Mouse (Mus musculus): ENCODE results near the gene Ttf1. TPM values are rescaled to one million over a fixed set of nuclear protein-coding genes. Genes with fewer than 3 reads are reported as not detected.

The Ttf1 gene
- polyA plus RNA-seq, 1 experiment from 2014 or later: 7.1 TPM

- H3K4me1 ChIP-seq (ENCODE audit: control insufficient read depth, insufficient read depth, low read length): no peaks in the 10 kb centered on the region
- no peaks in the 10 kb centered on the region for H3K9me3 ChIP-seq (replicated peaks; ENCODE audit: control insufficient read depth, low read length)
- ATAC-seq (replicated peaks; ENCODE audit: extremely low read depth, insufficient read depth, low FRiP score): no peak
- no peak overlapping the region for H3K4me3 ChIP-seq (ENCODE audit: low read length)
- 90% methylated on average over 4 of the region's 4 CpGs for WGBS
- no peak overlapping the region for H3K9ac ChIP-seq (ENCODE audit: low read length)
- no peaks in the 10 kb centered on the region for H3K36me3 ChIP-seq (ENCODE audit: control insufficient read depth, insufficient read depth)
- no peak overlapping the region for H3K27ac ChIP-seq (ENCODE audit: low read length)
- peaks cover 3% of the 10 kb centered on the region; the same call in 1 of the 2 replicates for H3K27me3 ChIP-seq (ENCODE audit: control insufficient read depth, insufficient read depth, low read length)
- no peak overlapping the region for H3K4me2 ChIP-seq (ENCODE audit: low read depth, low read length)
These were observed 28.1 kb upstream of the Ttf1 start for GRCm38 (mm10) chr2:29031951-29032350.

- no peaks in the 10 kb centered on the region for H3K36me3 ChIP-seq (ENCODE audit: control insufficient read depth, insufficient read depth)
- H3K4me1 ChIP-seq (ENCODE audit: control insufficient read depth, insufficient read depth, low read length): no peaks in the 10 kb centered on the region
- 56% methylated on average over 20 of the region's 20 CpGs for WGBS
- no peak overlapping the region for H3K9ac ChIP-seq (ENCODE audit: low read length)
- H3K9me3 ChIP-seq (replicated peaks; ENCODE audit: control insufficient read depth, low read length): no peaks in the 10 kb centered on the region
- ATAC-seq (replicated peaks; ENCODE audit: extremely low read depth, insufficient read depth, low FRiP score): no peak
- H3K4me3 ChIP-seq (ENCODE audit: low read length): no peak overlapping the region
- peaks cover 4% of the 10 kb centered on the region for H3K27me3 ChIP-seq (ENCODE audit: control insufficient read depth, insufficient read depth, low read length)
- H3K27ac ChIP-seq (ENCODE audit: low read length): no peak overlapping the region
- no peak overlapping the region for H3K4me2 ChIP-seq (ENCODE audit: low read depth, low read length)
These were observed 25.3 kb upstream of the Ttf1 start for GRCm38 (mm10) chr2:29034542-29035475.

GRCm38 (mm10) chr2:29035698-29036097 is 24.4 kb upstream of the Ttf1 start:
- ATAC-seq (replicated peaks; ENCODE audit: extremely low read depth, insufficient read depth, low FRiP score): no peak
- no peak overlapping the region for H3K4me2 ChIP-seq (ENCODE audit: low read depth, low read length)
- peaks cover 11% of the 10 kb centered on the region for H3K27me3 ChIP-seq (ENCODE audit: control insufficient read depth, insufficient read depth, low read length)
- H3K27ac ChIP-seq (ENCODE audit: low read length): no peak overlapping the region
- H3K4me1 ChIP-seq (ENCODE audit: control insufficient read depth, insufficient read depth, low read length): no peaks in the 10 kb centered on the region
- no peak overlapping the region for H3K9ac ChIP-seq (ENCODE audit: low read length)
- no peak overlapping the region for H3K4me3 ChIP-seq (ENCODE audit: low read length)
- WGBS: 68% methylated on average over 8 of the region's 8 CpGs
- H3K36me3 ChIP-seq (ENCODE audit: control insufficient read depth, insufficient read depth): no peaks in the 10 kb centered on the region
- no peaks in the 10 kb centered on the region for H3K9me3 ChIP-seq (replicated peaks; ENCODE audit: control insufficient read depth, low read length)

GRCm38 (mm10) chr2:29039741-29040140 is 20.3 kb upstream of the Ttf1 start:
- peaks cover 25% of the 10 kb centered on the region for H3K27me3 ChIP-seq (ENCODE audit: control insufficient read depth, insufficient read depth, low read length)
- WGBS: 35% methylated on average over 5 of the region's 5 CpGs
- no peaks in the 10 kb centered on the region for H3K36me3 ChIP-seq (ENCODE audit: control insufficient read depth, insufficient read depth)
- H3K4me2 ChIP-seq (ENCODE audit: low read depth, low read length): no peak overlapping the region
- no peak overlapping the region for H3K9ac ChIP-seq (ENCODE audit: low read length)
- no peaks in the 10 kb centered on the region for H3K4me1 ChIP-seq (ENCODE audit: control insufficient read depth, insufficient read depth, low read length)
- H3K9me3 ChIP-seq (replicated peaks; ENCODE audit: control insufficient read depth, low read length): no peaks in the 10 kb centered on the region
- no peak overlapping the region for H3K4me3 ChIP-seq (ENCODE audit: low read length)
- H3K27ac ChIP-seq (ENCODE audit: low read length): no peak overlapping the region
- no peak for ATAC-seq (replicated peaks; ENCODE audit: extremely low read depth, insufficient read depth, low FRiP score)

GRCm38 (mm10) chr2:29040594-29041476 is 19.2 kb upstream of the Ttf1 start:
- no peak overlapping the region for H3K27ac ChIP-seq (ENCODE audit: low read length)
- H3K9ac ChIP-seq (ENCODE audit: low read length): no peak overlapping the region
- no peak for ATAC-seq (replicated peaks; ENCODE audit: extremely low read depth, insufficient read depth, low FRiP score)
- no peak overlapping the region for H3K4me2 ChIP-seq (ENCODE audit: low read depth, low read length)
- H3K36me3 ChIP-seq (ENCODE audit: control insufficient read depth, insufficient read depth): no peaks in the 10 kb centered on the region
- WGBS: 32% methylated on average over 18 of the region's 18 CpGs
- no peaks in the 10 kb centered on the region for H3K9me3 ChIP-seq (replicated peaks; ENCODE audit: control insufficient read depth, low read length)
- peaks cover 25% of the 10 kb centered on the region for H3K27me3 ChIP-seq (ENCODE audit: control insufficient read depth, insufficient read depth, low read length)
- H3K4me3 ChIP-seq (ENCODE audit: low read length): no peak overlapping the region
- H3K4me1 ChIP-seq (ENCODE audit: control insufficient read depth, insufficient read depth, low read length): no peaks in the 10 kb centered on the region

GRCm38 (mm10) chr2:29041477-29041768 is 18.6 kb upstream of the Ttf1 start:
- H3K27me3 ChIP-seq (ENCODE audit: control insufficient read depth, insufficient read depth, low read length): peaks cover 25% of the 10 kb centered on the region
- H3K4me2 ChIP-seq (ENCODE audit: low read depth, low read length): no peak overlapping the region
- H3K27ac ChIP-seq (ENCODE audit: low read length): no peak overlapping the region
- no peak overlapping the region for H3K9ac ChIP-seq (ENCODE audit: low read length)
- H3K4me1 ChIP-seq (ENCODE audit: control insufficient read depth, insufficient read depth, low read length): no peaks in the 10 kb centered on the region
- ATAC-seq (replicated peaks; ENCODE audit: extremely low read depth, insufficient read depth, low FRiP score): no peak
- H3K4me3 ChIP-seq (ENCODE audit: low read length): no peak overlapping the region
- 38% methylated on average over 8 of the region's 8 CpGs for WGBS
- H3K9me3 ChIP-seq (replicated peaks; ENCODE audit: control insufficient read depth, low read length): no peaks in the 10 kb centered on the region
- H3K36me3 ChIP-seq (ENCODE audit: control insufficient read depth, insufficient read depth): no peaks in the 10 kb centered on the region

- Histone ChIP-seq H3K27ac (ENCODE audit: low read length) (no peak overlapping the region), H3K4me2 (ENCODE audit: low read depth, low read length) (no peak overlapping the region), H3K9ac (ENCODE audit: low read length) (no peak overlapping the region), H3K27me3 (ENCODE audit: control insufficient read depth, insufficient read depth, low read length) (peaks cover 25% of the 10 kb centered on the region), H3K4me1 (ENCODE audit: control insufficient read depth, insufficient read depth, low read length) (no peaks in the 10 kb centered on the region), H3K4me3 (ENCODE audit: low read length) (no peak overlapping the region), H3K9me3 (replicated peaks; ENCODE audit: control insufficient read depth, low read length) (no peaks in the 10 kb centered on the region), H3K36me3 (ENCODE audit: control insufficient read depth, insufficient read depth) (no peaks in the 10 kb centered on the region)
- no peak for ATAC-seq (replicated peaks; ENCODE audit: extremely low read depth, insufficient read depth, low FRiP score)
- WGBS: 89% methylated on average over 5 of the region's 5 CpGs
These were observed 17.9 kb upstream of the Ttf1 start for GRCm38 (mm10) chr2:29042124-29042523.

- H3K36me3 ChIP-seq (ENCODE audit: control insufficient read depth, insufficient read depth): no peaks in the 10 kb centered on the region
- peaks cover 11% of the 10 kb centered on the region for H3K27me3 ChIP-seq (ENCODE audit: control insufficient read depth, insufficient read depth, low read length)
- H3K27ac ChIP-seq (ENCODE audit: low read length): no peak overlapping the region
- H3K4me3 ChIP-seq (ENCODE audit: low read length): no peak overlapping the region
- H3K4me1 ChIP-seq (ENCODE audit: control insufficient read depth, insufficient read depth, low read length): no peaks in the 10 kb centered on the region
- H3K4me2 ChIP-seq (ENCODE audit: low read depth, low read length): no peak overlapping the region
- WGBS: 66% methylated on average over 16 of the region's 16 CpGs
- no peak for ATAC-seq (replicated peaks; ENCODE audit: extremely low read depth, insufficient read depth, low FRiP score)
- no peak overlapping the region for H3K9ac ChIP-seq (ENCODE audit: low read length)
- H3K9me3 ChIP-seq (replicated peaks; ENCODE audit: control insufficient read depth, low read length): no peaks in the 10 kb centered on the region
These were observed 13.9 kb upstream of the Ttf1 start for GRCm38 (mm10) chr2:29046151-29046550.

GRCm38 (mm10) chr2:29051932-29052331 is 8.1 kb upstream of the Ttf1 start:
- Histone ChIP-seq H3K4me2 (ENCODE audit: low read depth, low read length) (no peak overlapping the region), H3K27me3 (ENCODE audit: control insufficient read depth, insufficient read depth, low read length) (peaks cover 2% of the 10 kb centered on the region; the same call in 1 of the 2 replicates), H3K27ac (ENCODE audit: low read length) (no peak overlapping the region), H3K4me1 (ENCODE audit: control insufficient read depth, insufficient read depth, low read length) (peaks cover 6% of the 10 kb centered on the region), H3K36me3 (ENCODE audit: control insufficient read depth, insufficient read depth) (no peaks in the 10 kb centered on the region), H3K9ac (ENCODE audit: low read length) (no peak overlapping the region), H3K4me3 (ENCODE audit: low read length) (no peak overlapping the region), H3K9me3 (replicated peaks; ENCODE audit: control insufficient read depth, low read length) (no peaks in the 10 kb centered on the region)
- ATAC-seq (replicated peaks; ENCODE audit: extremely low read depth, insufficient read depth, low FRiP score): no peak
- 63% methylated on average over 5 of the region's 5 CpGs for WGBS

Measured in heart, embryonic 16.5 days (tissue).